Mouse (Mus musculus) brain, embryonic 14.5 days (tissue): ENCODE results near the gene Sertad3. TPM values are rescaled to one million over a fixed set of nuclear protein-coding genes. Genes with fewer than 3 reads are reported as not detected.
"Not testable (repeated sequence)": the region's sequence is repeated elsewhere in the genome, so short reads cannot be mapped to it uniquely, and the experiment has no call there.

ENCODE experiments used
- DNase-seq: peaks from one replicate; pipeline ENCODE4 v3.0.0-alpha.2; 2011; ENCODE audit warnings: low read depth
- CTCF ChIP-seq: fragments of 200-500 bp; IDR thresholded peaks from 2 replicates; pipeline ENCODE4 v1.5.1; 2012; ENCODE audit warnings: inconsistent platforms, mild to moderate bottlenecking, moderate library complexity, borderline replicate concordance; ENCODE audit not compliant: insufficient read depth, insufficient read length; ENCODE audit errors: extremely low read depth
- POLR2A ChIP-seq: fragments of 200-500 bp; IDR thresholded peaks from 2 replicates; pipeline ENCODE4 v1.6.1; 2012; ENCODE audit warnings: mild to moderate bottlenecking, inconsistent platforms, borderline replicate concordance; ENCODE audit not compliant: poor library complexity, insufficient read depth, insufficient read length, severe bottlenecking; ENCODE audit errors: extremely low read depth
- polyA plus RNA-seq: library from polyadenylated mRNA; depleted of rRNA; stranded (reverse); fragments of >200 nt; gene quantifications from 2 replicates; pipeline ENCODE4 v1.2.3, GENCODE M21; 2012

The Sertad3 gene
- polyA plus RNA-seq, 1 experiment = 7.8 TPM

DNA sequence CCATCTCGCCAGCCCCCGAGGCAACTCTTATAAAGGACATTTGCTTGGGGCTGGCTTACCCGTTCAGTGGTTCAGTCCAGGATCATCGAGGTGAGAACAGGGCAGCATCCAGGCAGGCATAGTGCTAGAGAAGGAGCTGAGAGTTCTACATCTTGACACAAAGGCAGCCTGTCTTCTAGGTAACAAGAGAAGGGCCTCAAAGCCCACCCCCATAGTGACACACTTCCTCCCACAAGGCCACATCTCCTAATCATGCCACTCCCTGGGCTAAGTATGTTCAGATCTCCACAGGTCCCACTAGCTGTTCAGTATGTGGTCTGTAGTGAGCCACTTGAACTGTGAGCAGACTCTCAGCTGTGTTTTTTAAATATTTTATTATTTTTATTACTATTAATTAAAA is 10.3 kb downstream of the Sertad3 start:
- no peak for DNase-seq
- TF ChIP-seq CTCF (no peak), POLR2A (no peak)

GRCm38 (mm10) chr7:27486102-27486769 is 12.7 kb downstream of the Sertad3 start:
- no peak for DNase-seq
- TF ChIP-seq CTCF = no peak
- no peak for TF ChIP-seq POLR2A

DNA sequence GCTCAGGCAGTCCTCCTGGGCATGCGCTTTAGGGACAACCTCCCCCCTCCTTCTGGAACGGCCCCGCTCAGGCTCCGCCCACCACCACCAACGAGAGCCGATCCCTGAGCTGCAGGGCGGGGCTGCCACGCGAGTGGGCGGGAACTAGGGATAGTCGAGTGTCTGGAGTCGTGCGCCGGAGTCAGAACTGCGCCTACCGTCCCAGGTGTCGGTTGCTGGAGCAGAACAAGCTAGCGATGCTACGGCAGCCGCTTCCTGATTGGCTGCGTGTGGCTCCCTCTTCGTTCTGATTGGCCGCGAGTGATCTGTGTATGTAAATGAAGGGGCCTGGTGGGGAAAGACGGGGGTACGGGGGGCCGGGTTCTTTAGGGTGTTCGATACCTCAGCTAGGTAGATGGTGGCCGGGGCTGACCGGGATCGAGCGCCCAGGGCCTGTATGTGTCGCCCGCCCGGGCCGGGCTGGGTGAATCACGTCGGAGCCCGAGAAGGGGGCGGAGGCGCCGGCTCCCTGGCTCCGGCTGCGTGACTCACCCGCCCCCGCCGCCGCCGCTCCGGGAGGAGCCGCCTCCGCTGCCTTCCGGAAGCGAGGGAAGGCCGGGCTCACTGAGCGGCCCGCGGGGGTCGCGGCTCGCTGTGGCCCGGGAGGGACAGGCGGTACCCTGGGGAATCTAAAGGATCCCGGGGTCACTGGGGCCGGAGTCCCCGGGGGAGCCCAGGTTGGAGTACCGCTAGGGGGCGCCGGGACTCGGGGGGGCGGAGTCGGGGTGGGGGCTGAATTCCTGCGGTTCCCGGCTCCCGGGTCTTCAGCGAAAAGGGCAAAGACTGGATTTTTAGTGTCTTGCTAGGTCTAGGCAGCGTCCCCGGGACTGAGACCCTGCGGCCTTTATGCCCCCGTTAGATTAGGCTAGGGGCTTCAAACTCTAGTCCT is 13.5 kb downstream of the Sertad3 start, which contains the start of gene Sertad1:
Gene Sertad1 (plus strand): TSS at position 141 of the 928 bp plus-strand sequence.
- TF ChIP-seq CTCF = peak; percentile 51; the same call in 1 of the 2 replicates
- TF ChIP-seq POLR2A = peak; percentile 71; the same call in 1 of the 2 replicates
- DNase-seq = peak; percentile 100

DNA sequence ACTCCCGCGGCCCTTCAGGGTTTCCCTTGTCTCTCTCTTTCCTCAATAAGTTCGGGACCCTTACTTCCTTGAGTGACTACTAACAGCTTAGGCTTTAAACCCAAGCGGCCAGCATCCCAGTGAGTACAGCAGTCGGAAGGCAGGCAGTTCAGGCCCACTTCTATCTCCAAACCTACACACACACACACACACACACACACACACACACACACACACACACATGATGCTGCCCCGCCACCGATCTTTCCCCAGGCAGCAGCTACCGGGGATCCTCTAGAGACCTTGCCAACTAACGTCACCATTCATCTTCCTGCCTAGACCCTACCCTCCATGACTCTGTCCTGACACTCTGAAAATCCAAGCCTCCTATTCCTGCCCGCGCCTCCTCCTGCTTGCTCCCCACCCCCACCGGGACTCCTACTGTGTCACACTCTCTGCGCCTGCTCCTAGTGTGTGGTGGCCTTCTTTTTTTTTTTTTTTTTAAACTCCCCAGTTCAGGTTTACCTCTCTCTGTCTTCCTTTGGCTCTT is 14.2 kb downstream of the Sertad3 start:
- no peak for TF ChIP-seq CTCF
- no peak for TF ChIP-seq POLR2A
- peak; percentile 15 for DNase-seq

DNA sequence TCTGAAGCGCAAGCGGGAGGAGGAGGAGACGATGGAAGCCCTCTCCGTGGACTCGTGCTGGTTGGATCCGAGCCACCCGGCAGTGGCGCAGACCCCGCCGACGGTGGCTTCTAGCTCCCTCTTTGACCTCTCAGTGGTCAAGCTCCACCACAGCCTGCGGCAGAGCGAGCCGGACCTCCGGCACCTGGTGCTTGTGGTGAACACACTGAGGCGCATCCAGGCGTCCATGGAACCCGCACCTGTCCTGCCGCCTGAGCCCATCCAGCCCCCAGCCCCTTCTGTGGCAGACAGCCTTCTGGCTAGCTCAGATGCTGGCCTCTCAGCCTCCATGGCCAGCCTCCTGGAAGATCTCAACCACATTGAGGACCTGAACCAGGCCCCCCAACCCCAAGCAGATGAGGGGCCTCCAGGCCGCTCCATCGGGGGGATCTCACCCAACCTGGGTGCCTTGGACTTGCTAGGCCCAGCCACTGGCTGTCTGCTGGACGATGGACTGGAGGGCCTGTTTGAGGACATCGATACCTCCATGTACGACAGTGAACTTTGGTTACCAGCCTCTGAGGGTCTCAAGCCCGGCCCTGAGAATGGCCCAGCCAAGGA is 15.8 kb downstream of the Sertad3 start:
- TF ChIP-seq CTCF = no peak
- DNase-seq = no peak

- no peak for DNase-seq
- TF ChIP-seq CTCF (no peak), POLR2A (no peak)
These were observed 16.6 kb downstream of the Sertad3 start for GRCm38 (mm10) chr7:27490227-27490542.

GRCm38 (mm10) chr7:27490543-27491329 is 17.2 kb downstream of the Sertad3 start:
- TF ChIP-seq CTCF = peak; percentile 59
- TF ChIP-seq POLR2A = no peak
- peak; percentile 79 for DNase-seq

DNA sequence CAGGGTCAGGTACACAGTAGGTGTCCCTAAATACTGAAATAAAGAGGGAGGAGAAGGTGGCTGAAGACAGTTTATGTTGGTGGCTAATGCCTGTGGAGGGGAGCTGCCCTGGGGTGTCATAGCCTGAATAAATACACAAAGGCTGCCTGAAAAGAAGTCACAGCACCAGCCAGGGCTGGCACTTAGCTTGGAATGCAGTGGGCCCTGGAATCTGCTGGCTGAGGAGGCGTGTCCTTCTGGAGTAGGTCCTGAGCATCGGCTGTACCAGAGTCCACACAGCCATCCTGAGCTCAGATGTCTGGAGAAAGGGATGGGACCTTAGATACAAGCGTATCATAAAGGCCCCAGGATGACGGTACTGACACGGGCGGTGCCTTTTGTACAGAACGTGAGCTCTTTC is 18.3 kb downstream of the Sertad3 start:
- TF ChIP-seq CTCF (no peak), POLR2A (no peak)
- no peak for DNase-seq

- no peak for TF ChIP-seq CTCF
- no peak for TF ChIP-seq POLR2A
- no peak for DNase-seq
These were observed 19.5 kb downstream of the Sertad3 start for GRCm38 (mm10) chr7:27493022-27493421.

DNA sequence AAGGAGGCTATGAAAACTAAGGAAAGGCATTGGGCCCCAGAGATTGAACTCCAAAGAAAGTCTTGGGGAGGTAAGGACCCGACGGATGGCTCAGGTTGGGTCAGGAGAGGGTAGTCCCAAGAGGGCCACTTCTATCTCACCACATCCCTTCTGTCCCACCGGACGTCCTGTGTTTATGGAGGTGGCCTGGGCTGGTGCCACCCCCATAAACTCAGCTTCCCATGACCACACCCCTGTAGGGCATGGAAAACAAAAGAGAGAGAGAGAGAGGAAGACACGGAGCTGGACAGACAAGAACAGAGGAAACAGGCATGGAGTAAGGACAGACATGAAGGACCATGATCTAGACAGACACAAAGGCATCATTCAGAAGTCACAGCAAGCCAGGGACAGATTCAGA is 19.9 kb downstream of the Sertad3 start:
- DNase-seq = no peak
- no peak for TF ChIP-seq CTCF
- TF ChIP-seq POLR2A = no peak

- DNase-seq = not testable (repeated sequence)
These were observed 21.2 kb downstream of the Sertad3 start for GRCm38 (mm10) chr7:27494659-27495367.

- no peak for DNase-seq
- TF ChIP-seq POLR2A (no peak), CTCF (no peak)
These were observed 25.5 kb downstream of the Sertad3 start, which contains the start of gene Prx for GRCm38 (mm10) chr7:27499036-27499435. Gene Prx (plus strand): TSS chr7:27499324.
